Mouse (Mus musculus) layer of hippocampus, adult 8-10 months (tissue): ENCODE data around the gene Exph5. TPM values are rescaled to one million over a fixed set of nuclear protein-coding genes. Genes with fewer than 3 reads are reported as not detected.

Source experiments
- DNase-seq, 2 experiments: peaks; one replicate each; pipeline ENCODE4 v3.0.0; 2022; ENCODE audit warnings: low spot score in 2 of 2
- total RNA-seq, 4 experiments: library from RNA; stranded (reverse); gene quantifications; 2 replicates each; pipeline ENCODE4 v1.2.4; 2022

Exph5 gene
- total RNA-seq, 4 experiments from 2014 or later: 4.1 to 5.1 (median 4.8) TPM

DNA sequence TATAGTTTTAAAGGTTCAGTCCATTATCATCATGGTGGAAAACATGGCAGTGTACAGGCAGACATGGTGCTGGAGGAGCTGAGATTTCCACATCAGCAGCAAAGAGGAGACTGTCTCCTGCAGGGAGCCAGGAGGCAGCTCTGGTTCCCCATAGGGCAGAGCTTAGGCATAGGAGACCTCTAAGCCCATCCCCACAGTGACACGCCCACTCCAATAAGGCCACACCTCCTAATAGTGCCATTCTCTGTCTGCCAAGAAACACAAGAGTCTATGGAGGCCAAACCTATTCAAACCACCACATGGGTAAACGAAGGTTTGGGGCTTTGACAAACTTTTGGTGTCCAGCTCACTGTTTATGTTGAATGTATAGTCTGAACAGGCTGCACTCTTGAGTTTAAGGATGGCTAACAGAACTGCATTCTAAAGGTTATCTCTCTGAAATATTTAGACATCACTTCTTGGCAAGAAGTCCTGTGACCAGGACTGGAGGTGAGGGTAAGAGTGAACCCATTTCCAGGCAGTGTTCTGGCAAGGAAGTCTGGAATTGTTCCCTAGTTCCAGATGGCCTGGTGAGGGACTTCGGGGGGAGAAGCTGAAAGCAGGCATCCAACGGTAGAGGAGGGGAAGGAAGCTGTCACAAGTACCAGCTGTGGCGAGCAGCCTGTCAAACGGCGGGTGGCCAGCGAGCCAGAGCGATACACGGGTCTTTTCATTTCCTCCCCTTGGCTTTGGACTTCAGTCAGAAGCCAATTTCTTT lies 19.6 kb downstream of the Exph5 start:
- no peak for DNase-seq

GRCm38 (mm10) chr9:53321683-53322082 lies 20.2 kb downstream of the Exph5 start:
- no peak for DNase-seq

DNA sequence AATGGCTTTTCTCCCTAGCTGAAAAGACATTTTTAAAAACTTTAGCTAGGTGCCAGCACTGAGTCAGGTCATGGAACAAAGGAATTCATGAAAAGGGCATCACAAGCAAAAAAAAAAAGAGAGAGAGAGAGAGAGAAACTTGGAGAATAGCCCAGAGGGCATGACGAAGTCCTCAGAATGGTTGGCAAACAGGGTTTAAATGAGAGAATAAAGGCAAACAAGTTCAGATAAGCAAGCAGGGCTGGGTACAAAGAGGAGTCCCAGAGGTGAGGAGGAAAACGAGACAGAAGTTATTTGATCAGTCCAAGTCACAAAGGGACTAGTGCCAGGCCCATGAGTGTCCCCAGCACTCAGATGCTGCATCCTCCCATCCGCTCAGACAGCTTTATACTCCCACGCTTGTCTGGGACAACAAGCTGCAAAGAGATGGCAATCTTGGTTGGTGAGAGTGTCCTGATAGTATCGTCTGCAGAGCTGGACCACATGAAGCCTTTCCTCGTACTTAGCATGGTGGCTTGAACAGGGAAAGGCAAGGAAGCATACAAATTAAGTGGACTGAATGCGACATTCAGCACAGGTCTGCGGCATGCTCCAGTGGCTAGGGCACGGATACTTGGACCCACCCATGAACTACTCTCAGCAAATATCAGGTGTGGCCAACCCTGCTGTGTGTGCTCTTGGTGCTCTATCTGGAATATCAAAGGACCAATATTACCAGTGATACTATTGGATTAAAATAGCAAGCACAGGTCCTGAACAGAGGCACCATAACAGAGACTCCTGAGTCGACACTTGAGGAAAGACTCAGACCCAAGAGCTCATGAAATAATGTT lies 22.2 kb downstream of the Exph5 start:
- no peak for DNase-seq

GRCm38 (mm10) chr9:53325363-53326090 lies 24.1 kb downstream of the Exph5 start:
- no peak for DNase-seq

DNA sequence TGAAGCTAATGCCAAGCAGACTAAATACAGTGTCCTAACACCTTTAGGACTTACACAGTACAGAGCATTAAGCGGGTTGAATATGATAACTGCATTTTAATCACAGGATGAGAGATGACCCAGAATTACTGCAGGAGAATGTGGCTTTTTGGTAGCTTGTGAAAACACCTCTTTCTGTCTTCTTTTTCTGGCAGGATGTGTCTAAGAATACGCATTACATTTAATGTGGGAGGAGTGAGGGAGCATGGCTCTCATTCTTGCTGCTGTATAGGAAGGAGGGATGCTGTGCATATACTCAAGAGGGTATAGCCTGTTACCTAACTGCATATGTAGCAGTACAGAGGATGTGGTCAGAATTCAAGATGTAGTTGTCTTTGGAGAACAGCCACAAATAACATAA lies 26.7 kb downstream of the Exph5 start:
- no peak for DNase-seq

DNA sequence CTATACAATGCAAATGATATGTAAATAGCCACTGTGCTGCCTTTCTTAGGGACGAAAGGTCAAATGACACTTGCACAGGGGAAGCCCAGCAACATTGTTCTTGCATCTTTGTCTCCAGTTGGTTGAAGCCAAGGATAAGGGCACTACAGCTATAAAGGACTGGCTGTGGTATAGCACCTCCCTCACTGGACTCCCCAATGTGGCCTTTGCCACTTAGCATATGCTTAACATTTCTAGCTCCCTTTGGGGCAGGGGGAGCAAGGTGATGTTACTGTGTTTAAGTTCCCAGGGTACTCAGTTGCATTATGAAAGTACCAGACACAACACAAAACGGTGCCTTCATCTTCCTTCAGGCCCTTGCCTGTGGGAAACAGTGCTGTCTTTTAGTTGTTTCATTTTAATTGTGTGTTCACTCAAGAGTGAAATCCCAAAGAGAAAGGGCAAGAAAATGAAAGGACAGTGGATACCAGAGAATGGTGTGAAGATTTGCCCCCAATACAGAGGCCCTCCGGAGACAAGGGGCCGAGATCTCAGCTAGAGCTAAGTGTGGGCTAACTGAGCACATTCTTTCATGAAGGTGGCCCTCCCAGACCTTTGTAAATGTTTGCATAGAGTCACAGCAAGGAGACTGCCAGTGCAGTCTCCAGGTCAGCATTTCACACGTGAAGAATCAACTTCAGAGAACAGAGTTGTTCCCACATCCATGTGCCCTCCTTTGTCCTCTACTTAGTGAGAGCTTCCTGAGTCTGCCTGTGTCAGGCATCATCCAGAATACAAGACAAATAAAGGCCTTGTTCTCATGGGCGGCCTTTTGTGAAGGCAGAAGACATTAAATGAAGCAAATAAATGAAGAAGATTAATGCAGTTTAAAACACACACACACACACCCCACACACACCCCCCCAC lies 28.1 kb downstream of the Exph5 start:
- DNase-seq: no peak

GRCm38 (mm10) chr9:53330247-53330646 lies 28.8 kb downstream of the Exph5 start:
- DNase-seq: no peak

- DNase-seq: no peak
Measured at GRCm38 (mm10) chr9:53333436-53333835, 32.0 kb downstream of the Exph5 start.

DNA sequence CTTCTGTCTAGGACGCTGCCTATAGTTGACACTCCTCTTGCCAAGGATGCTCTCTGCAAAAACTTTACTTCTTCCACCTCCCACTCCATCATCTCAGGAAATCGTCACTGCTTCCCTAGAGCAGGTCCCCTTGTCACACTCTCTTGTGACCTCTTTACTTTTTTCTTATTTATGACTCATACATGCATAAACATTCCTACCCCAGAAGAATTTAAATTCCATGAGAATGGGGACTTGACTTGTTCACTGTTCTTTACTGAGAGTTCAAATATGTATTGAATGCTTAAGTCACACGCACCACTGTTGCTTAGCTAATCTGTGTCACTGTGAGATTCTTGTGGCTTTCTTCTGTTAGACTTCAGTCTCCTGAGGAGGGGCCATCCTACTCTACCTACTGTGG lies 33.7 kb downstream of the Exph5 start:
- DNase-seq: no peak

DNA sequence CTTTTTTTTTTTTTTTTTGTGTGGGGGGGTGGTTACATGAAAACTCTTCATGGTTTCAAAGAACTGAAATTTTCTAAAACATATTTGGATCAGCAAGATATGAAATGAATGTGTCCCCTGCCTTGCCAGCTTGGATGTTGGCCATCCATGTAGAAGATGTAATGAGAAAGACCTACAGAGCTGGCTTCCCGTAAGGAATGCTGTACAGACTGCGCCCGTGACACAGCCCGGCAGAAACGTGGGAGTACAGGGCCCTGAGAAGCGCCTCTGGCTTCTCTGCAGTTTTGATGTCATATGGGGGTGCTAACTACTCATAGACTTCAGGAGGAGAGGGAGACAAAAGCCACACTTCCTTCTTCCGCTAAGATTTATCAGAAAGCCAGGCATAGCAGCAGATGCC lies 38.1 kb downstream of the Exph5 start:
- DNase-seq: no peak

DNA sequence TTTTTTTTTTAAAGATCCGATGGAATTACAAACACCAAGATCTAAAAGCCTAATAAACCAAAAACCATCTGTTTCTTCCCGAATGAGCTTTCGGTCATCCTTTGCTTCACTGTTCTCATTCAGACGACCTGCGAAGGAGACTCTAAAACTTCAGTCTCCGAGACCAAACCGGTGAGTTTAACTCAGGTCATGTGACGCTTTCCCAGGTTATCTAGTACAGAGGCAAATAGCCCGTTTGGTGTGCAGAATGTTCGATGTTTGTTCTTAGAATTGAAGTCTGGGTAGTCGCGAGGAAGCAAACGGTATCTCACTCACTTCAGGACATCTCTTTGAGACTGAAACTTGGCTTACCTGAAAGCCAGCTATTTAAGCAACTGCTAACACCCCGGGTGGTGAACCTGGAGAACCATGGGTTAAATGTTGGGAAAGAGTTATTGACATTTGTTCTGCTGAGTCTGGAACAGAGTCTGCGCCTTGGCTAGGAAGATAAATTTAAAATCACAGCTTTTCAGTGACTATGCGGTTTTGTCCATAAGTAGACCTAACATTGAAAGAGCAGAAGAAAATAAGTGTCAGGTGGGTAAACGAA lies 39.0 kb downstream of the Exph5 start:
- no peak for DNase-seq

- peak in 1 of 2 experiments; percentile 3 for DNase-seq
Measured at GRCm38 (mm10) chr9:53340969-53341368, 39.5 kb downstream of the Exph5 start.

- no peak for DNase-seq
Measured at GRCm38 (mm10) chr9:53341981-53342380, 40.5 kb downstream of the Exph5 start.

- peak in 1 of 2 experiments; percentile 7 for DNase-seq
Measured at GRCm38 (mm10) chr9:53344646-53345432, 43.4 kb downstream of the Exph5 start.

GRCm38 (mm10) chr9:53345728-53346127 lies 44.3 kb downstream of the Exph5 start:
- no peak for DNase-seq

GRCm38 (mm10) chr9:53346402-53346801 lies 44.9 kb downstream of the Exph5 start:
- no peak for DNase-seq

DNA sequence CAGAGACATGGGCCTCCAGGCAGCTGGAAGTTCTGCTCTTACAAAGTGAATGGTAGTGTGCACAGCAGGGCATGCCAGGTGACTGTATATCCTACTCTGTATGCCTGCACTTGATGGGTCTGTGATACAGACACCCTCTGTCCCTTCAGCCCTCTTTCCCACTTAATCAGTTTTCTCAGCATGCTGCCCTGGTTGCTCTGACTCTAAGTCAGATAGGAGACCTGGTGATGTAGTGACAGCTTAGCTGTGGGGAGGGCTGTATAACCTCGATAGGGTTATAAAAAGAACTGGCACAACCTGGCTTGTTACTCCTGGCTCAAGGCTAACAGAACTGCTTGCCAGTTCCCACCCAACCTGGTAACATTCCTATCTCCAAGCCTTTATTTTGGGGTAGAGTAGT lies 47.7 kb downstream of the Exph5 start:
- no peak for DNase-seq

GRCm38 (mm10) chr9:53350331-53350730 lies 48.9 kb downstream of the Exph5 start:
- DNase-seq: no peak

DNA sequence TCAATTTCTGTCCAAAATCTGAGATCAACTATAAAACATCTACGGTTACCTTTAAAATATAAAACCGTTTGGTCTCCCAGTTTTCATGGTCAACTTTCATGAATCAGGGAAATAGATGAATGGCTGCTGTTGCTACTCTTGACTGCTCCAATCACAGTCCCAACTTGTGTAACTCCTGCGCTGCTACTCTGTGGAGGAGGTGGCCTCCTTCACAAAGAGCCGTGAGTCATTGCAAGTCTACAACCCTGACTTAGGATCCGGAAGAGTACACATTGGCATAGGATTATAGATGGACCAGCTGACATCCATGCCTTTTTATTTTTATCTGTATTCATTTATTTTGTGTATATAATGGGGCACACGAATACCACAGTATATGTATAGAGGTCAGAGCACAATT lies 50.4 kb downstream of the Exph5 start:
- DNase-seq: no peak

GRCm38 (mm10) chr9:53353161-53353560 lies 51.7 kb downstream of the Exph5 start:
- DNase-seq: no peak
